Mouse (Mus musculus): ENCODE measurements around the gene Fbxo21. TPM values are rescaled to one million over a fixed set of nuclear protein-coding genes. Genes with fewer than 3 reads are reported as not detected.

The Fbxo21 gene
- polyA plus RNA-seq, 2 experiments = 9.5 to 10.0 TPM

DNA sequence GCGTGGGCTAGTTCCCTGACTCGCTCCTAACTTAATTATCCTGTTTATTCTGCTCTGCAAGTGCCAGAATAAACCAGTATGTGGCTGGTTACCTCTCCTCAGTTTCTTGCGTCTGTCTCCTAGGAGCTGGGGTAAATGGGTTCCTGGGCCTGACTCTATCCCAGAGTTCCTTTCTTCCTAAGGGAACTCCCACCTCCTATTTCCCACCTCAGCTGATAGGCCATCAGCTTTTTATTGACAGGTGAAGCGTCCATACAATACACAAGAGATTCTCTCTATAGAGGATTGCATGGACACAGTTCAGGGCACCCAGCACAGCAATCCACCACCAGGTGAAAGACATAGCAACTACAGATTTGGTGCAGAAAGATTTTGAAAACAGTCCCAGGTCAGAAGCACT lies 67.2 kb downstream of the Fbxo21 start:
- 68% methylated on average over 4 of the region's 4 CpGs for WGBS (ENCODE audit: insufficient replicate concordance)
- Histone ChIP-seq H3K4me3 (ENCODE audit: insufficient read depth in 1 of 2, low read depth in 2 of 2, low read length in 2 of 2) (no peak overlapping the region), H3K27ac (no peak overlapping the region)

DNA sequence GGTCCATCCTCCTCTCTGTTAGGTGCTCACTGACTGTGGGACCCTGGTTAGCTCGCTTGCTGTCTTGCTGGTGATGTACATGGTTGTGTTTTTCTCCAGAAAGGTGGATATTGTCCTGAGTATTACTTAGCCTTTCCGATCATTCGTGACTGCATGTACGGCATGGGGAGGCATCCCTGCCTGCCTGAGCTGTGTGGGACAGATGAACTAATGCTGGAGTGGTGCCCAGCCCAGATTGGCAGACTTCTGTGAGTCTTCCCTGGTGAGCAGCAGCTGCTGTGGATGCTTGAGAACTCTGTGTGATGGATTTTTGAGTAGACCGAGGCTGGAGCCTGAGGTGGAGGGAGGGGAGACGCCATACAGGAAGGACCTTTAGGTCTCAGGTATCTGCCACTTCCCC lies 68.4 kb downstream of the Fbxo21 start:
- no peak for TF ChIP-seq CTCF (IDR thresholded peaks at IDR 0.05; ENCODE audit: low read depth)
- no peak for TF ChIP-seq EP300 (IDR thresholded peaks at IDR 0.05; ENCODE audit: low read depth)
- WGBS (ENCODE audit: insufficient replicate concordance) = 67% methylated on average over 6 of the region's 6 CpGs
- no peaks in the 10 kb centered on the region for H3K27me3 ChIP-seq (ENCODE audit: control insufficient read depth, insufficient read depth, low read length)

More for the DNA sequence above, 67.2 kb downstream of the Fbxo21 start:
- TF ChIP-seq EP300 (IDR thresholded peaks at IDR 0.05; ENCODE audit: low read depth) = no peak
- TF ChIP-seq CTCF (IDR thresholded peaks at IDR 0.05; ENCODE audit: low read depth) = no peak
- H3K9me3 ChIP-seq (ENCODE audit: control insufficient read depth, low read length) = no peaks in the 10 kb centered on the region
- no peak for DNase-seq (ENCODE audit: low read depth in 3 of 3, low spot score in 3 of 3)
- H3K27me3 ChIP-seq (ENCODE audit: control insufficient read depth, insufficient read depth, low read length) = no peaks in the 10 kb centered on the region
- H3K4me2 ChIP-seq (ENCODE audit: low read depth) = no peak overlapping the region
- 0 out of 4 replicates have a peak, but pooled peaks cover 0 to 5% of the 10 kb centered on the region in 2 experiments for H3K4me1 ChIP-seq (replicated peaks; ENCODE audit: control insufficient read depth in 2 of 2, insufficient read depth in 2 of 2, low read length in 1 of 2)
- no peak for ATAC-seq (ENCODE audit: insufficient read depth)
- no peak overlapping the region for H3K9ac ChIP-seq (replicated peaks)
- H3K36me3 ChIP-seq (replicated peaks; ENCODE audit: control insufficient read depth, insufficient read depth, low read depth) = no peaks in the 10 kb centered on the region

DNA sequence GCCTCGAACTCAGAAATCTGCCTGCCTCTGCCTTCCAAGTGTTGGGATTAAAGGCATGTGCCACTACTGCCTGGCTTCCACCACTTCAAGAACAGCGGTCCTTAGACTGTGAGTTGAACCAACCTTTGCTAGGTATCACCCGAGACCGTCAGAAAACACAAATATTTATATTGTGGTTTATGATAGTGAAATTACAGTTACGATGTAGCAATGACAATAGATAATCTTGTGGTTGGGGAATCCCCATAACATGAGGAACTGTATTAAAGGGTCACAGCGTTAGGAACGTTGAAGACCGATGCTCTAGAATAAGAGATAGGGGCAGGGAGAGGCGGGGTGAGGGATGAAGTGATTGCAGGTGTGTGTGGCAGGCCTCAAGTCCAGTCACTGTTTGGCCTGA lies 68.9 kb downstream of the Fbxo21 start:
- Histone ChIP-seq H3K9me3 (ENCODE audit: control insufficient read depth, low read length) (no peaks in the 10 kb centered on the region), H3K9ac (replicated peaks) (no peak overlapping the region), H3K4me2 (ENCODE audit: low read depth) (no peak overlapping the region), H3K27ac (no peak overlapping the region), H3K27me3 (ENCODE audit: control insufficient read depth, insufficient read depth, low read length) (no peaks in the 10 kb centered on the region), H3K4me1 (replicated peaks; ENCODE audit: control insufficient read depth in 2 of 2, insufficient read depth in 2 of 2, low read length in 1 of 2) (0 out of 4 replicates have a peak, but pooled peaks cover 0 to 5% of the 10 kb centered on the region in 2 experiments), H3K36me3 (replicated peaks; ENCODE audit: control insufficient read depth, insufficient read depth, low read depth) (no peaks in the 10 kb centered on the region), H3K4me3 (ENCODE audit: insufficient read depth in 1 of 2, low read depth in 2 of 2, low read length in 2 of 2) (no peak overlapping the region)
- WGBS (ENCODE audit: insufficient replicate concordance) = 51% methylated on average over 9 of the region's 9 CpGs
- DNase-seq (ENCODE audit: low read depth in 3 of 3, low spot score in 3 of 3) = no peak
- ATAC-seq (ENCODE audit: insufficient read depth) = no peak
- TF ChIP-seq CTCF (IDR thresholded peaks at IDR 0.05; ENCODE audit: low read depth) (no peak), EP300 (IDR thresholded peaks at IDR 0.05; ENCODE audit: low read depth) (no peak)

More for the DNA sequence above, 68.4 kb downstream of the Fbxo21 start:
- no peak overlapping the region for H3K4me2 ChIP-seq (ENCODE audit: low read depth)
- H3K9me3 ChIP-seq (ENCODE audit: control insufficient read depth, low read length) = no peaks in the 10 kb centered on the region
- no peak overlapping the region for H3K4me3 ChIP-seq (ENCODE audit: insufficient read depth in 1 of 2, low read depth in 2 of 2, low read length in 2 of 2)
- H3K27ac ChIP-seq = no peak overlapping the region
- 0 out of 4 replicates have a peak, but pooled peaks cover 0 to 5% of the 10 kb centered on the region in 2 experiments for H3K4me1 ChIP-seq (replicated peaks; ENCODE audit: control insufficient read depth in 2 of 2, insufficient read depth in 2 of 2, low read length in 1 of 2)
- ATAC-seq (ENCODE audit: insufficient read depth) (no peak), DNase-seq (ENCODE audit: low read depth in 3 of 3, low spot score in 3 of 3) (no peak)
- H3K36me3 ChIP-seq (replicated peaks; ENCODE audit: control insufficient read depth, insufficient read depth, low read depth) = no peaks in the 10 kb centered on the region
- H3K9ac ChIP-seq (replicated peaks) = no peak overlapping the region

DNA sequence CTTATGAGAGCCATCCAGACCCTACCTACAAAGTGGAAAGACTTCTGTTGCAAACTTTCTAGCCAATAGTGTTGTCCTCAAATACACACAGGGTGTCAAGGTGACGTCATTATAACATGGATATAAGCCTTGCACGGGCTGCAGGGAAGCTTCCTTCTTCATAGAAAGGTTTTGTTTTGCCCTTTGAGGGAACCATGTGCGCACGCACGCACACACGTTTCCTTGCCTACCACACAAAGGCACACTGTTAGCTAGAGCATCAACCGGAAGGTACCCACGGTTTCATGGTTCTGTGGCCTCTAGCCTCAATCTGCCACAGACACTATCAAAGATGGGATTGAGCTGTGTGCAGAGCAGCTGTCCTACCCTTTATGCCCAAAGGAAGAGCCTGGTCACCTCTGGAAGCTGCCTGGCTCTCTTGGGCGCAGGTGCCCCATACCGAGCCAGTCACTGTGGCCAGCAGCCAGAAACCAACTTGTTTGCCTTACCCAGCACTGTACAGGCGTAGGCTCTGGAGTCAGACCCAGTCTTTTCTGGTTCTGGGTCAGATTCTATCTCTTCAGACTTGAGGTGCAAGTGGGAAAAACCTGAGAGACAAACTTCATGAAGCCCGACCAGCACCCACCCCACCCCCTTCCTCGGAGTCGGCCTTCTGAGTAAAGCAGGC lies 70.7 kb downstream of the Fbxo21 start:
- ATAC-seq (ENCODE audit: insufficient read depth) (no peak), DNase-seq (ENCODE audit: low read depth in 3 of 3, low spot score in 3 of 3) (no peak)
- Histone ChIP-seq H3K27me3 (ENCODE audit: control insufficient read depth, insufficient read depth, low read length) (no peaks in the 10 kb centered on the region), H3K27ac (no peak overlapping the region), H3K4me2 (ENCODE audit: low read depth) (no peak overlapping the region), H3K4me3 (ENCODE audit: insufficient read depth in 1 of 2, low read depth in 2 of 2, low read length in 2 of 2) (no peak overlapping the region), H3K9me3 (ENCODE audit: control insufficient read depth, low read length) (no peaks in the 10 kb centered on the region), H3K36me3 (replicated peaks; ENCODE audit: control insufficient read depth, insufficient read depth, low read depth) (no peaks in the 10 kb centered on the region), H3K4me1 (replicated peaks; ENCODE audit: control insufficient read depth in 2 of 2, insufficient read depth in 2 of 2, low read length in 1 of 2) (0 out of 4 replicates have a peak, but pooled peaks cover 0 to 5% of the 10 kb centered on the region in 2 experiments), H3K9ac (replicated peaks) (no peak overlapping the region)
- 73% methylated on average over 14 of the region's 14 CpGs for WGBS (ENCODE audit: insufficient replicate concordance)
- TF ChIP-seq CTCF (IDR thresholded peaks at IDR 0.05; ENCODE audit: low read depth) (no peak), EP300 (IDR thresholded peaks at IDR 0.05; ENCODE audit: low read depth) (no peak)

DNA sequence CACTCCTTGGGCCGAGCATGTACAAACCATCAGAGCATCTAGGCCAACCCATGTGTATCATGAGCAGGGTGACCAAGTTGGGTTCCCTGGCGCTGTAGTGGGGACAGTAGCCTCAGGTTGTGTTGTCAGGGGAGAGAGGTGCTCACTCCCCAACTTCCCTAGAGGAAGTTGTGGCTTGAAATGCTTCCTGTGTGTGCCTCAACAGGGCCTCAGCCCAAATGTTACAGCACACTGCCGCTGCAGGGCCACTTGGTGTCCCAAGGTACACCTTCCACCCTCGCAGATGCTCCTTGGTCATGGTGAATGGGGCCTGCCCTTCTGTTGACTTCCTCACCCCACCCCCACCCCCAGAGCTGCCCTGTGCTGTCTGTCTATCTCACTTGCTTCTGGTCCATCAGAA lies 71.9 kb downstream of the Fbxo21 start:
- TF ChIP-seq CTCF (IDR thresholded peaks at IDR 0.05; ENCODE audit: low read depth) = peak; percentile 14; the same call in 1 of the 2 replicates
- TF ChIP-seq EP300 (IDR thresholded peaks at IDR 0.05; ENCODE audit: low read depth) = no peak
- Histone ChIP-seq H3K9me3 (ENCODE audit: control insufficient read depth, low read length) (no peaks in the 10 kb centered on the region), H3K4me3 (ENCODE audit: insufficient read depth in 1 of 2, low read depth in 2 of 2, low read length in 2 of 2) (no peak overlapping the region), H3K27ac (no peak overlapping the region), H3K9ac (replicated peaks) (no peak overlapping the region), H3K27me3 (ENCODE audit: control insufficient read depth, insufficient read depth, low read length) (no peaks in the 10 kb centered on the region), H3K4me2 (ENCODE audit: low read depth) (no peak overlapping the region), H3K36me3 (replicated peaks; ENCODE audit: control insufficient read depth, insufficient read depth, low read depth) (no peaks in the 10 kb centered on the region), H3K4me1 (replicated peaks; ENCODE audit: control insufficient read depth in 2 of 2, insufficient read depth in 2 of 2, low read length in 1 of 2) (0 out of 4 replicates have a peak, but pooled peaks cover 0 to 5% of the 10 kb centered on the region in 2 experiments)
- DNase-seq (ENCODE audit: low read depth in 3 of 3, low spot score in 3 of 3) (no peak), ATAC-seq (ENCODE audit: insufficient read depth) (no peak)
- WGBS (ENCODE audit: insufficient replicate concordance) = 21% methylated on average over 4 of the region's 4 CpGs
